Mouse (Mus musculus) CH12.LX (cell line): ENCODE results near the gene Meis3. TPM values are rescaled to one million over a fixed set of nuclear protein-coding genes. Genes with fewer than 3 reads are reported as not detected.

Experiments
- DNase-seq: peaks from one replicate; pipeline ENCODE4 v3.0.0-alpha.2; 2013; ENCODE audit errors: extremely low read depth
- H3K27ac ChIP-seq: 2 replicates; pipeline ENCODE4 v1.5.1; 2012; ENCODE audit warnings: low read depth, mild to moderate bottlenecking, control low read depth, moderate library complexity; ENCODE audit not compliant: insufficient read depth
- H3K27me3 ChIP-seq: replicated peaks from 2 replicates; pipeline ENCODE3; 2012; ENCODE audit warnings: inconsistent platforms
- H3K36me3 ChIP-seq, 2 experiments: replicated peaks in 1 of 2; 2 replicates each; pipeline versions ENCODE3 to v1.6.1; 2012; ENCODE audit warnings: inconsistent platforms in 1 of 2, low read length in 1 of 2, mild to moderate bottlenecking in 1 of 2, mixed read lengths in 1 of 2, moderate library complexity in 1 of 2; ENCODE audit not compliant: control insufficient read depth in 1 of 2, insufficient read depth in 1 of 2
- H3K4me1 ChIP-seq, 2 experiments: 2 replicates each; pipeline ENCODE4 v1.6.1; 2012; ENCODE audit warnings: inconsistent platforms in 1 of 2, moderate library complexity in 1 of 2; ENCODE audit not compliant: insufficient read depth in 2 of 2, control insufficient read depth in 1 of 2
- H3K4me2 ChIP-seq: 2 replicates; pipeline ENCODE4 v1.6.1; 2012; ENCODE audit warnings: low read depth, mild to moderate bottlenecking, control low read depth; ENCODE audit not compliant: poor library complexity, insufficient read depth, severe bottlenecking
- H3K4me3 ChIP-seq, 3 experiments: fragments of 150-350 bp in 1 of 3; sonication (generic) in 1 of 3; replicated peaks in 1 of 3; 2 replicates each; pipeline versions ENCODE3 to v1.5.1; 2011 to 2012; ENCODE audit warnings: low read depth in 2 of 3, low read length in 2 of 3, mild to moderate bottlenecking in 2 of 3, moderate library complexity in 2 of 3, control low read depth in 1 of 3, improper control_type of control experiment in 1 of 3, inconsistent platforms in 1 of 3, mixed read lengths in 1 of 3; ENCODE audit not compliant: poor library complexity in 1 of 3
- H3K79me2 ChIP-seq: replicated peaks from 2 replicates; pipeline ENCODE4 v1.6.1; 2012; ENCODE audit warnings: mild to moderate bottlenecking, moderate library complexity; ENCODE audit not compliant: control insufficient read depth, poor library complexity, insufficient read depth, severe bottlenecking; ENCODE audit errors: extremely low read depth
- H3K9ac ChIP-seq: 2 replicates; pipeline ENCODE4 v1.6.1; 2012; ENCODE audit warnings: low read depth, mild to moderate bottlenecking, control low read depth, moderate library complexity; ENCODE audit not compliant: insufficient read depth
- H3K9me3 ChIP-seq: replicated peaks from 2 replicates; pipeline ENCODE3; 2012; ENCODE audit warnings: low read length, inconsistent platforms, mixed read lengths
- CHD2 ChIP-seq: IDR thresholded peaks from 2 replicates; pipeline ENCODE4 v1.6.1; 2011; ENCODE audit warnings: low read length, improper control_type of control experiment
- ETS1 ChIP-seq: conservative IDR thresholded peaks from 2 replicates; pipeline ENCODE4 v1.6.1; 2012; ENCODE audit warnings: low read depth, mild to moderate bottlenecking, inconsistent platforms, low read length, improper control_type of control experiment, moderate library complexity
- JUN ChIP-seq: IDR thresholded peaks from 2 replicates; pipeline ENCODE4 v1.6.1; 2011; ENCODE audit warnings: low read depth, mild to moderate bottlenecking, low read length, improper control_type of control experiment, moderate library complexity; ENCODE audit not compliant: insufficient read depth
- KAT2A ChIP-seq: IDR thresholded peaks from 2 replicates; pipeline ENCODE4 v1.6.1; 2012; ENCODE audit warnings: low read length, improper control_type of control experiment, inconsistent platforms; ENCODE audit not compliant: insufficient replicate concordance
- MAX ChIP-seq: IDR thresholded peaks from 2 replicates; pipeline ENCODE4 v1.6.1; 2011; ENCODE audit warnings: low read length, improper control_type of control experiment
- MAZ ChIP-seq: IDR thresholded peaks from 2 replicates; pipeline ENCODE4 v1.6.1; 2012; ENCODE audit warnings: low read depth, mild to moderate bottlenecking, inconsistent platforms, low read length, improper control_type of control experiment, moderate library complexity
- NELFE ChIP-seq: IDR thresholded peaks from 2 replicates; pipeline ENCODE4 v1.6.1; 2011; ENCODE audit warnings: low read depth, low read length, improper control_type of control experiment
- NRF1 ChIP-seq: IDR thresholded peaks from 2 replicates; pipeline ENCODE4 v1.6.1; 2014; ENCODE audit warnings: low read depth, mild to moderate bottlenecking, inconsistent platforms, low read length, improper control_type of control experiment, moderate library complexity
- PAX5 ChIP-seq: IDR thresholded peaks from 2 replicates; pipeline ENCODE4 v1.6.1; 2012; ENCODE audit warnings: low read length, inconsistent platforms, mixed read lengths
- POLR2A ChIP-seq: IDR thresholded peaks from 2 replicates; pipeline ENCODE4 v1.6.1; 2011; ENCODE audit warnings: low read depth, mild to moderate bottlenecking, improper control_type of control experiment, low read length
- POLR2AphosphoS2 ChIP-seq: IDR thresholded peaks from 2 replicates; pipeline ENCODE4 v1.6.1; 2011; ENCODE audit warnings: low read depth, low read length, improper control_type of control experiment
- RCOR1 ChIP-seq: conservative IDR thresholded peaks from 2 replicates; pipeline ENCODE4 v1.6.1; 2012; ENCODE audit warnings: low read depth, mild to moderate bottlenecking, inconsistent platforms, low read length, improper control_type of control experiment
- SIN3A ChIP-seq: IDR thresholded peaks from 2 replicates; pipeline ENCODE4 v1.6.1; 2012; ENCODE audit warnings: low read length, improper control_type of control experiment, inconsistent platforms
- TCF12 ChIP-seq: IDR thresholded peaks from 2 replicates; pipeline ENCODE4 v1.6.1; 2014; ENCODE audit warnings: low read depth, mild to moderate bottlenecking, inconsistent platforms, low read length, improper control_type of control experiment
- USF1 ChIP-seq: IDR thresholded peaks from 2 replicates; pipeline ENCODE4 v1.6.1; 2014; ENCODE audit warnings: low read depth, mild to moderate bottlenecking, inconsistent platforms, low read length, improper control_type of control experiment
- ZC3H11A ChIP-seq: IDR thresholded peaks from 2 replicates; pipeline ENCODE4 v1.6.1; 2012; ENCODE audit warnings: low read depth, mild to moderate bottlenecking, inconsistent platforms, low read length, improper control_type of control experiment
- dilution Hi-C: fragments of 300-500 bp; cut with MboI; formaldehyde crosslinking; loops from 2 replicates; pipeline ENCODE4 v1.14.3; 2020; ENCODE audit warnings: low sequenced_read_pairs; ENCODE audit not compliant: extremely low pct_unique_long_range_greater_than_20kb, extremely low pct_ligation_motif_present
- in situ Hi-C: fragments of 300-500 bp; cut with MboI; formaldehyde crosslinking; loops from 3 replicates; pipeline ENCODE4 v1.14.3; 2019; ENCODE audit warnings: low sequenced_read_pairs, low pct_ligation_motif_present, low pct_unique_long_range_greater_than_20kb, mixed read lengths
- polyA plus RNA-seq: library from polyadenylated mRNA; unstranded; fragments of >175 nt; gene quantifications from 2 replicates; pipeline ENCODE4 v1.2.1, GENCODE M21; 2012; ENCODE audit warnings: low read depth; ENCODE audit not compliant: insufficient read length
- total RNA-seq, 2 experiments: library from RNA; depleted of rRNA; stranded (reverse); fragments of 300-350 nt in 1 of 2; fragments of >200 nt in 1 of 2; gene quantifications; 2 replicates each; pipeline ENCODE4 v1.2.3; 2012 to 2014

The Meis3 gene
- total and polyA plus RNA-seq, 3 experiments: 7.9 to 11.8 (median 10.2) TPM

DNA sequence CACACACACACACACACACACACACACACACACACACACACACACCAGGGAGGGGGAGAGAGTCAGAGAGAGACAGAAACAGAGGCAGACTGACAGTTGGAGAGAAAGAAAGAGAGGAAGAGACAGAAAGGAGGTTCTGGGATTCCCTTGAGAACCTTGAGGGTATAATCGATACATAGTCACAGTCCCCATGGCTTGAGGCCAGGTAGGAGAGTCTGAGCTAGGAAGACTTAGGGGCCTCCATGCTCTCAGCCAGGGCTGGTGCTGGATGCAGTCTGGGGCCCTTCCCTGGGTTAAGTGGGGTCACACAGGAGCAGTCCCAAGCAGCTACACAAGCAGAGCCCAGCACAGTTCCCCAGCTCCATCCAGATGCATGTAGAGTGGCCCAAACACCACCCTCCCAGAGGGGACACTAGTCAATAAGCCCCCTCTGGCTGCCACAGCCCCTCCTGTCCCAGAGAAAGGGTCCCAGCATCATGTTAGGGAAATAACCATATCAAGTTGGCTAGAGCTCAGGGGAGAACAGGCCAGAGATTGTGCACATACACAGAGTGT lies 2.2 kb upstream of the Meis3 start:
- in situ Hi-C loops: no loop called here
- TF ChIP-seq NELFE (no peak), TCF12 (no peak), ZC3H11A (no peak), JUN (no peak), NRF1 (no peak), USF1 (no peak), POLR2AphosphoS2 (no peak), POLR2A (no peak), RCOR1 (no peak), SIN3A (no peak), CHD2 (no peak), PAX5 (no peak), KAT2A (no peak), ETS1 (no peak)
- H3K27ac ChIP-seq: no peak overlapping the region
- no peak overlapping the region for H3K4me3 ChIP-seq
- H3K4me1 ChIP-seq: peaks cover 3 to 27% of the 10 kb centered on the region in 2 experiments
- H3K4me2 ChIP-seq: no peak overlapping the region
- dilution Hi-C loops: loop anchor here (25.0 kb wide), 1 partner anchor 210 kb away; the partner anchor contains the start of gene Ehd2
- H3K79me2 ChIP-seq: no peaks in the 10 kb centered on the region
- H3K36me3 ChIP-seq: peaks cover 0 to 2% of the 10 kb centered on the region in 2 experiments
- H3K27me3 ChIP-seq: peaks cover 35% of the 10 kb centered on the region
- no peak for DNase-seq
- H3K9ac ChIP-seq: no peak overlapping the region
- peaks cover 12% of the 10 kb centered on the region for H3K9me3 ChIP-seq

DNA sequence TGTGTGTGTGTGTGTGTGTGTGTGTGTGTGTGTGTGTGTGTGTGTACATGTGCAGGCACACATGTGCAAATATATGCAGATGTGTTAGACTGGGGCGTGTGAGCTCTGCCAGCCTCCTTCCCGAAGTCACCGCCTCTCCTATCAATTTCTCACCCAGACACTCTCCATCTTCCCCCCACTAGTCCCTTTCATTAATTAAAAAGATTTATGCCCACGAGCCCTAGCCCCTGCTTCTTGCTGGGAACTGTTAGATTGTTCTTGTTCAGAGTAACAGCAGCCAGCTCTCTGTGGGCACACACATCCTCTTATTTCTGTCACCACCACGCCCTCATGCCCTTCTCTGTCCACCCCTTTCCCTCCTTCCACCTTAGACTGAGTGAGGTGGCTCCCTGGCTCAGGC lies 1.7 kb upstream of the Meis3 start:
- peaks cover 0 to 3% of the 10 kb centered on the region in 2 experiments for H3K36me3 ChIP-seq
- peaks cover 3 to 32% of the 10 kb centered on the region in 2 experiments for H3K4me1 ChIP-seq
- H3K4me3 ChIP-seq: no peak overlapping the region
- H3K4me2 ChIP-seq: no peak overlapping the region
- no peak for DNase-seq
- no peak for TF ChIP-seq MAX
- TF ChIP-seq USF1: no peak
- no peak for TF ChIP-seq POLR2AphosphoS2
- TF ChIP-seq MAZ: no peak
- no peak for TF ChIP-seq TCF12
- TF ChIP-seq, all 38 proteins: peak for 0
- Histone ChIP-seq H3K9me3 (peaks cover 7% of the 10 kb centered on the region), H3K79me2 (no peaks in the 10 kb centered on the region), H3K9ac (no peak overlapping the region), H3K27ac (no peak overlapping the region), H3K27me3 (peaks cover 35% of the 10 kb centered on the region)
- dilution Hi-C loops: loop anchor here (25.0 kb wide), 1 partner anchor 211 kb away; the partner anchor contains the start of gene Ehd2
- in situ Hi-C loops: no loop called here
